Mouse (Mus musculus) kidney, adult 9 months (tissue): Measurements from ENCODE around the gene C730034F03Rik.

Experiments
- DNase-seq: peaks from one replicate; pipeline ENCODE4 v3.0.0; 2022

The C730034F03Rik gene

DNA sequence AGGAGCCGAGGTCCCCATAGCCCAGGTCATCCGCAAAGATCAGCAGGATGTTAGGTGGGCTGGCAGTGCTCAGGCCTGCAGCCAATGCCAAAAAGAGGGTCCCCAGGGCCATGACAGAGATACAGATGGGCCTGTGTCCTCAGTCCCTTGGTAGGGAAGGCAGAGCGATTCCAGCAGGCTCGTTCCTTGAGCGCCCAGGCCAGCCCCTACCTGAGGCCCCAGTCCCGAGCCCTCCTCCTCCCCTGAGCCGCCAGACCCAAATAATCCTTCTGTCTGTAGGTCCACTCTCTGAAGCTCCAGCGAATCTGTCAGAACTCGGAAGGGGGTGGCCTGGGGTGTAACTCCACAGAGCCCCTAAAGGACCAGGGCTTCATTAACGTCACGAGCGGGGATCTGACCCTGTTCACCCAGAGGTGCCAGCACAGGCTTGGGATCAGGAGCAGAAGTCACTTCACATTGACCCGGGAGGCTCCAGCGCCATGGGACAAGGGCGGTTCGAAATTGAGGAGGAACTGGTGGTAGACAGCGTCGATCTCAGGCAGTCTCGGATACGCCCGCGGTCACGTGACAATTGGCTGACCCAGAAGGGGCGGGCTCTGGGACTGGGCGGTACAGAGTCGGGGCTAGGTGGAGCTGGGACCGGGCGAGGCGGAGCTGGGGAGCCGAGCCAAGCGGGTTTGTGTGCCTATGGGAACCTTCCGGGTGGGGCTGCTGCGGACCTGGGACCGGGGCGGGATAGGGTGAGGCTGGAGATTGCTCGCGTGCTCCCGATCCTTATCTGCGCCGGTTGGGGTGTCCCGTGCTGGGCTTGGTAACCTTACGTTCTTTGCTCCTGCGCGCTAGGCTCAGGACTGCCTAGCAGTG, 46.5 kb downstream of the C730034F03Rik start:
- DNase-seq: peak; percentile 95

DNA sequence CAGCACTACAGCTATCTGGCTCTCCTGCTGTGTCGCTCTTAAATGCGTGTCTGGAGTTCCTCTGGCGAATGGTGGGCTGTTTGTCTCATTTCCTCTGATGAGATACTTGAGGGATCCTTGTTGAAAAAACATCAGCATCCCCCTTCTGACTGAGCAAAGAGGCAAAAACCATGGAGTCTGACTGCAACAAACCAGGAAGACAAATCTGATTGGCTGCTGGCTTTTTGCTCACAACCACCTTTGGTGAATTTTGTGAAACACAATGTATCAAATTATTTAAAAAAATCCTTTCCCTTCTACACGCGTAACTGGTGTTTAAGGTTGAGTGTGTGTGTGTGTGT, 47.1 kb downstream of the C730034F03Rik start:
- no peak for DNase-seq

DNA sequence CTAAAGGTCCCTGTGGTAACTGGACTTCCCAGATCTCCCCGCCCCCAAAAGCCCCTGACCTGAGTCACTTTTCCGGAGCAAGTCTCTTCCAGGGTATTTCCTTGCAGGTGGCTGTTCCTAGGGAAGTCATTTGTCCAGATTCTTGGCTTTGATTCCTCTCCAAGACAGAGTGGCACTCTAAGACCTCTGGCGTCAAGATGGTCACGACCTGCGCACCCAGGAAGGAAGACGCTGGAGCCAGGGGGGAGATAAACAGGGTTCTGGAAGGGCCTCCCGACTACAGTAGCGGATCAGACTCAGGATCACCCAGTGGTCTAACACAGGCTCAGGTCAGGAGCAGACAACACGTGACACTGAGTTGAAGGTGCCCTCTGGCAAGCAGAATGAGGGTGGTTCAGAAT, 47.7 kb downstream of the C730034F03Rik start, which contains the start of gene Arsa:
Gene Arsa, minus strand, starts transcription at position 335 of the 401 bp plus-strand sequence.
- DNase-seq: peak; percentile 74

DNA sequence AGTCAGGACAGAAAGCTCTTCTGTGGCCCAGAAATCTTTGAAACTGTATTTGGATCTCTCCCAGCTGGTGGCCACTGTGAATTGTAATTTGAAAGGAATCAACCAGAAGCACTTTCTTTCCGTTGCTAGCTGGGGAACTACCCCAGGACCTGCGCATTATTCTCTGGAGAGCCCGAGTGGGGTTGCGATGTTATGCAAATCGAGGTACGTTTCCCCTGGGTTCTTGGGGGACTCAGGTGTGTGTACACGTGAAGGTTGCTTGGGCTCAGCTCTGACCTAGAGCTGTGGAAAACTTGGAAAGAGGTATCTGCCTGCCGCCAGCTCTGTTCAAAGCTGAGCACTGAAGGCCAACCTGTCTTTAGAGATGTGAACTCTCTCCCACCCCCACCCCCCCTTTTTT, 48.4 kb downstream of the C730034F03Rik start:
- DNase-seq: peak; percentile 31

DNA sequence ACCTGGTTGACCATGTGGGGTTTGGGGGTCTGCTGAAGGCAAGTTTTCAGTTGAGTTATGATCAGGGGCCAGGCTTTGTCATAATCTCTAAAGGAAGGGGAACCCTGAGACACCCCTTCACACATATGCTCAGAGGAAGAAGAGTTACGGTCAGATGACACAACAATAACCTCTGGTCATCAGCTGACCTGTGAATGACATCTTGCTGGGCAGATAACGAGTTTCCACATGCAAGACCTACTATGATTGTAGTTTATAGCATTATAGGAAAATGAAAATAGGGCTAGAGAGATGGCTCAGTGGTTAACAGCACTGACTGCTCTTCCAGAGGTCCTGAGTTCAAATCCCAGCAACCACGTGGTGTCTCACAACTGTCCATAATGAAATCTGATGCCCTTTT, 49.2 kb downstream of the C730034F03Rik start:
- no peak for DNase-seq
